Mouse (Mus musculus) heart, postnatal 10 days (tissue): ENCODE results near the gene Cdip1. TPM values are rescaled to one million over a fixed set of nuclear protein-coding genes. Genes with fewer than 3 reads are reported as not detected.
A peak's percentile ranks its signal among the peaks of the same experiment; 100 is the strongest.
"Not testable (repeated sequence)": the region's sequence is repeated elsewhere in the genome, so short reads cannot be mapped to it uniquely, and the experiment has no call there.

Source experiments
- DNase-seq, 2 experiments: peaks; one replicate each; pipeline ENCODE4 v3.0.0; 2021
- intact Hi-C: fragments of 180-260 bp; cut with DNase I; formaldehyde crosslinking; loops from one replicate; pipeline ENCODE4 v1.15.1; 2025
- total RNA-seq, 2 experiments: library from RNA; stranded (reverse); gene quantifications; 2 replicates each; pipeline ENCODE4 v1.2.3; 2021

Cdip1 gene
- 10 to 100 TPM; 89.4 to 96.2 TPM for total RNA-seq

GRCm38 (mm10) chr16:4789810-4790559 is at the start of gene Cdip1:
TSS of gene Cdip1 (minus strand) at chr16:4790292.
- intact Hi-C loops, result loop anchor here (2.0 to 5.0 kb wide), 5 partner anchors 27 to 122 kb away; no protein-coding TSS in a partner anchor
- peak; percentile 96 to 97 for DNase-seq

DNA sequence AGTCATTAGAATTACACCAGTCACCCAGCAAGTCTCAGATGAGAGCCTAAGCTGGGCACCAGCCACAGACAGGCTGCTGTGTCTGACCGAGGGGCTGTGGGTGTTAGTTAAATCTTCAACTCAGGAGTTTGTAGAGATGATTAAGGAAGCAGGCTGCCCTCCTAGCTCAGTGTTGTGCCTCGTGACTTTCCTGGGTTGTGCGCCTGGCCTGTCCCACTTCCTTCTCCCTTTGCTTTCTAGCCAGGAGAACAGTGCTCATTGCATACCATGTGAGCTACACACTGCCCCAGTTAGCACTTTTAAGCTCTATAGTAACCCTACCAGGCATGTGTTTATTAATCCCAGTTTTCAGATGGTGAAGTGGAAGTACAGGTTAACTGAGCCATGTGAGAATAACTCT is 49.5 kb upstream of the Cdip1 start:
- DNase-seq, result no peak
- intact Hi-C loops, result no loop called here

DNA sequence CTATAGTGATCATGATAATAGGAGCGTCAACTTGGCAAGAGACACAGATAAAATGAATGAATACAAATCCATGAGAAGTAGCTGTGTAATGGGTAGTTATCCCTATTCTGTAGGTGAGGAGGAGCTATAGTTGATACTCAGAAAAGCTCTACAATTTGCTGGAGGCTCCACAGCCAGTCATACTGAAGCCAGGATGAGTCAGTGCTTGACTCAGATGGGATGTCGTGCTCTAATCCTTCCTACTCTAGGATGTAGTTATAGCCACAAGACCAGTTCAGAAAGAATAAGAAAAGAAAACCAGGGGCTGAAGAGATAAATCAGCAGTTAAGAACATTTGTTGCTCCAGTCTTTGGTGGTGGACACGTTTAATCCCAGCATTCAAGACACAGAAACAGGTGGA is 47.5 kb upstream of the Cdip1 start:
- intact Hi-C loops, result no loop called here
- no peak for DNase-seq

DNA sequence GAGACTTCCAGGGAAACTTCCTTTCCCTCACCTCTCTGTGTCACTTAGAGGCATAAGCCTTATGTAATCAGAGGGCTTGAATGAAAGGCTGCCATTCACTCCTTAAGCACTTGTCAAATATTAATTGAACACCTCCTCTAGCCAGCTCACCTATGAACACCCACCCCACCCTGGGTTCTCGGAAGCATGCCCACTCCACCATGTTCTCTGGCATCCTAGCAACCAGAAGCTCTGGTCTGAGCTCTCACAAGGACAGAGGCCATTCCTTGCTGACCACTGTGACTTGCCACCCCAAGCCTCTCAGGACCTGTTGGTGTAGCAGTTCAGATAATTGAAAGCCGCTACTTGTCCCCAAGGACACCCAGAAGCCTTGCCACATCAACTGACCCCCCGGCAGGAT is 45.1 kb upstream of the Cdip1 start, which contains the start of gene 4930562C15Rik:
Gene 4930562C15Rik, plus strand, starts transcription at position 226 of the 400 bp plus-strand sequence.
- DNase-seq, result no peak
- intact Hi-C loops, result no loop called here

DNA sequence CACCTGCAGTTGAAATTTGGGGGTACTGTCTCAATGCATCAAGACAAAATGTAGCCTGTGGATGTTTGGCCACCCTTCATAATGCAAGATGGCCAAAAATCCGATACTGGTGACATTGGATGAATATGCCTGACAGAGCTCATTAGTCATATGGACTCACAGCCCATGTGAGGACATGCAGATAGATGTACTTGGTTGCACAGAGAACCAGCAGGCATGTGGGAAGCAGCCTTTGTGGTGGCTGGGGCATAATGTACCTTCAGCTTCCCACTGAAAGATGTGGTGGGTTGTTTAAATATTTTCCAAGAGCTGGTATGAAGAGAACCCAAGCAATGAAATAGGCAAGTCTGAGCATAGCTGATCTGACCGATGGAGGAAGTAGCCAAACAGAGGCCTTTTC is 43.8 kb upstream of the Cdip1 start:
- DNase-seq, result no peak
- intact Hi-C loops, result no loop called here

- intact Hi-C loops, result no loop called here
- no peak for DNase-seq
These were observed 41.7 kb upstream of the Cdip1 start for GRCm38 (mm10) chr16:4831650-4832419.

- DNase-seq, result no peak
- intact Hi-C loops, result no loop called here
These were observed 39.3 kb upstream of the Cdip1 start for GRCm38 (mm10) chr16:4829271-4829900.

GRCm38 (mm10) chr16:4827639-4828038 is 37.5 kb upstream of the Cdip1 start:
- intact Hi-C loops, result no loop called here

GRCm38 (mm10) chr16:4824466-4824865 is 34.4 kb upstream of the Cdip1 start:
- intact Hi-C loops, result not testable (repeated sequence)

More at GRCm38 (mm10) chr16:4827639-4828038, 37.5 kb upstream of the Cdip1 start:
- no peak for DNase-seq

DNA sequence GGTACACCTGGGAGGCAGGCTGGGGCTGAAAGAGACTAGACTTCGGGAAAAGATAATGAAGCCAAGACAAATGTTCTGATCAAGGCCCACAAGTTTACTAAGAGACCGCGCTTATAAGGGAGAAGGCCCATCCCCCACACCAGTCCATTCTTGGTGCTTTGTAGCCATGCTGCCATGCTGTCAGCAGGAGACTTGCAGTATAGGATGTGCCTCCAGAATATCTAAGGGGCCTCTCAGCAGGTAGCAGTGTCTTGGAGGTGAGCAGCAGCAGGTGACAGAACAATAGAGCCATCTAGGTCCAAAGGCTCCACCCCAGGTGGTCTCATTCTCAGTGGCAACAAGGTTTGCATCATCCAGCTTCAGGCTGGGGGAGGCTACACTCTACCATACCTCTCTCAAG is 28.3 kb upstream of the Cdip1 start:
- intact Hi-C loops, result no loop called here
- no peak for DNase-seq

More at GRCm38 (mm10) chr16:4824466-4824865, 34.4 kb upstream of the Cdip1 start:
- DNase-seq, result not testable (repeated sequence)

DNA sequence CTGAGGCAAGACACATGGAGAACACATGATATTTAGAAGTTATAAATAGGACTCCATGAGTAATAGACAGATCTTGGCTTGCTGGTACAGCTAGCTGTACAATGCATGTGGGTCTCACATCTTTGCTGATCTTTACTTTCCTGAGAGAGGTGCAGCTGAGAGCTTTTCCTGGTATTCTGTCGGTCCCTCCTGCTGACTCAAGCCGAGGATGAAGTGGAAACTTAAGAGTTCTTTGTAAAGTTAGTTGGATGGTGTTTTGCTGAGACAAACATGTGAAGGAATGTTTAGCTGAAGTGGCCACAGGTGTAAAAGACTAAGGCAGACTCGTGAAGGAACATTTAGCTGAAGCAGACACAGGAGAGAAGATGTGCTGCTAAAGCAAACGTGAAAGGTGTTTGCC is 6.5 kb upstream of the Cdip1 start:
- intact Hi-C loops, result loop anchor here (2.0 kb wide), 1 partner anchor 166 kb away; no protein-coding TSS in a partner anchor

GRCm38 (mm10) chr16:4791332-4791731 is 1.2 kb upstream of the Cdip1 start:
- DNase-seq, result no peak
- intact Hi-C loops, result loop anchor here (1.0 to 5.0 kb wide), 5 partner anchors 29 to 124 kb away; no protein-coding TSS in a partner anchor

More for the DNA sequence above, 6.5 kb upstream of the Cdip1 start:
- DNase-seq, result no peak

DNA sequence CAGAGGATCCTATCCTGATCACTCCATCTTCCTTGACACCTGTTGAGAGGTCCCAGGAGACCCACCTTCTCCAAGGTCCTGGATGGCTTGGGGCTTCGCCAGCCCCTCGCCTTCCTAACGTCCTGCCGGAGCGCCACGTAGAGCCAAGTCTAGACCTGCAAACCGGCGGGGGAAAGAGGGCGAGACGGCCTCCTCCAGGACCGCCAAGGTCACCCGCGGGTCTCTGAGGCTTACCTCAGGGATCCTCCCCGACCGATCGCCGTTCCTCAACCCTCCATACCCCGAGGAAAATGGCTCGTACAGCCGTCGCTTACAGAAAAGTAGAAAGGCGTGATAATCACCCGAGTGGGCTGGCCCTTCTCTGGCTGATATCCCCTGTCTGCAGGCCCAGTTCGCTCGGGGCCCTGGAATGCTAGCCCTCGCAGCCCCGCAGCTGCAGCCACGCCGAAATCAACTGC is 752 bp downstream of the Cdip1 start:
- intact Hi-C loops, result loop anchor here (5.0 kb wide), 1 partner anchor 102 kb away; no protein-coding TSS in a partner anchor
- no peak for DNase-seq

- DNase-seq, result no peak
- intact Hi-C loops, result loop anchor here (5.0 kb wide), 1 partner anchor 101 kb away; no protein-coding TSS in a partner anchor
These were observed 1.9 kb downstream of the Cdip1 start for GRCm38 (mm10) chr16:4788176-4788575.

GRCm38 (mm10) chr16:4785706-4786105 is 4.4 kb downstream of the Cdip1 start:
- no peak for DNase-seq
- intact Hi-C loops, result loop anchor here (5.0 kb wide), 1 partner anchor 98 kb away; no protein-coding TSS in a partner anchor

DNA sequence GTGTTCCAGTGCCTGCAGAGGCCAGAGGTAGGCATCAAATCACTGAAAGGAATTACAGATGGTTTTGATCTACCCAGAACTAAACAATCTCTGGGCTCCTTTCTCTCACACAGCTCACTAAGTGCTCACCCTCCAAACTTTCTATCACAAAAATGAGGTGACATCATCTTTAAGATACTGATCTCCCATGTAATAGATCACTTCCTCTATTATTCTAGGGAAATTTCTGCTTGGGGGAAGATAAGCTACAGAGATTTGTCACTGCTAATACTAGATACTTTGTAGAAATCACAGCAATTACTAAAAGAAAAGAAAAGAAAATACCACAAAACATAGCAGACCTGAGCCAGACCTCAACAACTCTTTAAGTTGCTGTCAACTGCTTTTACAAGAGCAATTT is 7.6 kb downstream of the Cdip1 start:
- intact Hi-C loops, result loop anchor here (5.0 kb wide), 1 partner anchor 55 kb away; the partner anchor contains the start of gene Hmox2

GRCm38 (mm10) chr16:4781524-4782196 is 8.4 kb downstream of the Cdip1 start:
- peak; percentile 77 to 82 for DNase-seq
- intact Hi-C loops, result loop anchor here (5.0 kb wide), 1 partner anchor 54 kb away; the partner anchor contains the start of gene Hmox2

More for the DNA sequence above, 7.6 kb downstream of the Cdip1 start:
- DNase-seq, result no peak

DNA sequence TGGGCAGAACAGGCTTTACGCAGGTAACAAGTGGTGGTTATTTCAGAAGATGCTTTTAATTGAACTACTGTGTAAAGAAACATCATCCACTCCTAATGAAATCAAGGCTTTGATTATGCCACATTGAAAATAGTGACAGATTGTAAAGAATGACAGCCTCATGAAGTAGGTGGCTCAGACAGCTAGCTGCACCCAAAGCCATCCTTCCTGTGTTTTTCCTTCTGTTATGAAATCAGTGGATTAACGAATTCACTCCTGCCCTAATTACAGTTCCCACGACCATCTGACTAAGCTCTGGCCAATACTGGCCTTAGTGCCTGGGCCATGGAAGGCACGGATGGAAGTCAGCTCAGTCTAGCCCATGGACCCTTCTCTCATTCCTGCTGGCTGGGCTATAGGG is 11.2 kb downstream of the Cdip1 start:
- no peak for DNase-seq
- intact Hi-C loops, result no loop called here

GRCm38 (mm10) chr16:4777905-4778609 is 12.0 kb downstream of the Cdip1 start:
- DNase-seq, result no peak
- intact Hi-C loops, result no loop called here
